Mouse (Mus musculus) limb, embryonic 13.5 days (tissue): Measurements from ENCODE around the gene Trim37. TPM values are rescaled to one million over a fixed set of nuclear protein-coding genes. Genes with fewer than 3 reads are reported as not detected.

Experiments
- ATAC-seq: fragments of 200-750 bp; cut with Nextera tagmentation; 2 replicates; pipeline ENCODE4 v1.8.0; 2017; ENCODE audit warnings: low read depth, moderate number of reproducible peaks, moderate TSS enrichment; ENCODE audit not compliant: low FRiP score
- H3K27ac ChIP-seq: fragments of 300-500 bp; sonication (generic); 2 replicates; pipeline ENCODE4 v1.5.1; 2015; ENCODE audit warnings: inconsistent platforms, mild to moderate bottlenecking, moderate library complexity
- H3K27me3 ChIP-seq: fragments of 300-500 bp; sonication (generic); 2 replicates; pipeline ENCODE4 v1.6.1; 2015; ENCODE audit warnings: mild to moderate bottlenecking, inconsistent platforms
- H3K36me3 ChIP-seq: fragments of 300-500 bp; sonication (generic); 2 replicates; pipeline ENCODE4 v1.6.1; 2015; ENCODE audit warnings: inconsistent platforms, mild to moderate bottlenecking, moderate library complexity
- H3K4me1 ChIP-seq: fragments of 300-500 bp; sonication (generic); 2 replicates; pipeline ENCODE4 v1.6.1; 2015; ENCODE audit warnings: inconsistent platforms
- H3K4me2 ChIP-seq: fragments of 300-500 bp; sonication (generic); replicated peaks from 2 replicates; pipeline ENCODE4 v1.6.1; 2015; ENCODE audit warnings: inconsistent platforms, mild to moderate bottlenecking, moderate library complexity
- H3K4me3 ChIP-seq: fragments of 300-500 bp; sonication (generic); 2 replicates; pipeline ENCODE4 v1.5.1; 2015; ENCODE audit warnings: moderate library complexity, mild to moderate bottlenecking, inconsistent platforms
- H3K9ac ChIP-seq: fragments of 300-500 bp; sonication (generic); 2 replicates; pipeline ENCODE4 v1.6.1; 2015; ENCODE audit warnings: mild to moderate bottlenecking, inconsistent platforms
- H3K9me3 ChIP-seq: fragments of 300-500 bp; sonication (generic); 2 replicates; pipeline ENCODE4 v1.6.1; 2016; ENCODE audit warnings: inconsistent platforms
- WGBS: fragments of 180-500 bp; shearing (Covaris S2); methylation state at CpG from one replicate; pipeline ENCODE4 v1.1.7; 2015; 5-methylcytosine and 5-hydroxymethylcytosine counted together
- polyA plus RNA-seq: library from polyadenylated mRNA; unstranded; fragments of >200 nt; fragmentation: Nextera tagmentation; extraction: Ambion mirVana; gene quantifications from 2 replicates; pipeline ENCODE4 v1.2.1, GENCODE M21; 2015

Trim37 gene
- polyA plus RNA-seq, 1 experiment from 2014 or later = 25.0 TPM

DNA sequence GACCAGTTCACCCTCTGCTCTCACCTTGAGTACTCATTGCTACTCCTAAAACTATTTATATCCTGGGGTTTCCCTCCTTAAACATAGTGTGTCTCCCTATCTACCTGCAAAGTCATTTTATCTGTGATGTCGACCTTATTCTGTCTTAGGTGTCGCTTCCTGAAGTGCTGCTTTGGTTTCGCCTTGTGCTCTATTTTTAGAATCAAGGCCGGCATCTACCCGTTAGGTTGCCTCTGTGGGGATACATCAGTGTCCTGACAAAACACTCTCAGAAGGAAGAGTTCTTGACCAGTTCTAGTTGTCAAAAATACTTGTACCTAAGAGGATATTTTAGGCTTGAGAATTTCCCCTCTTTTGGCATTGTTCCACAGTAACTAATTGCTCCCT is 108.6 kb downstream of the Trim37 start:
- Histone ChIP-seq H3K27ac (no peak overlapping the region), H3K9me3 (no peaks in the 10 kb centered on the region), H3K36me3 (peaks cover 22% of the 10 kb centered on the region), H3K9ac (no peak overlapping the region), H3K27me3 (peaks cover 10% of the 10 kb centered on the region; the same call in 1 of the 2 replicates), H3K4me2 (no peak overlapping the region), H3K4me1 (no peaks in the 10 kb centered on the region), H3K4me3 (no peak overlapping the region)
- WGBS = 76% methylated on average over 5 of the region's 5 CpGs
- ATAC-seq = no peak

DNA sequence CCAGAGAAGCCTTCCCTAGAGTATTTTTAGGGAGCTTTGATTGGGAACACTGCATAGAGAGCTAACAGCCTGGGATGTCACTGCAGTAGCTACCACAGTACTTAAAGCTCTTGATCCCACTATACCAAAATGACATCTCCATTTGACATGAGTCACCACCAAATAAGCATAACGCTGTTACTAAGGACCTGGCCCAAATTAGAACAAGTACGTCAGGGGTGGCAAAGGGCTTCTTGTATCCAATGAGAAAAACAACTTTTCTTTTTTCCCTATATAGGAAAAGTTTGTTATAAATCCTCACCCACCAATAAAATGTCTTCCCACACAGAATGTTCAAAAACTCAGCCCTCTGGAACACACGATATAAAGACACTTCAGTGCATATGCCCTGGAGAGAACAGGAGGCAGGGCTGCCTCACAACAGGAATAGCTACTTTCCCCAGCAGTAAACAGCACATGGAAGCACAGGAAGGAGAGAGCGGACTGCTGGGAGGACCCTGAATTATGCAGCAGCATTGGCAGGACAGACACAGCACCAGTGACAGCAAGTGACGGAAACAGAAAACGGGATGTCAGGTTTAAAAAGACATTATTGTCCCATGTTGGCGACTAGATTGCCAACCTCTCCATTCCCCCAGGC is 112.1 kb downstream of the Trim37 start:
- peaks cover 11% of the 10 kb centered on the region; the same call in 1 of the 2 replicates for H3K36me3 ChIP-seq
- WGBS = 87% methylated on average over 7 of the region's 7 CpGs
- ATAC-seq = no peak
- no peaks in the 10 kb centered on the region for H3K9me3 ChIP-seq
- no peak overlapping the region for H3K4me3 ChIP-seq
- H3K27ac ChIP-seq = no peak overlapping the region
- no peaks in the 10 kb centered on the region for H3K4me1 ChIP-seq
- H3K4me2 ChIP-seq = no peak overlapping the region
- no peak overlapping the region for H3K9ac ChIP-seq
- peaks cover 21% of the 10 kb centered on the region for H3K27me3 ChIP-seq

DNA sequence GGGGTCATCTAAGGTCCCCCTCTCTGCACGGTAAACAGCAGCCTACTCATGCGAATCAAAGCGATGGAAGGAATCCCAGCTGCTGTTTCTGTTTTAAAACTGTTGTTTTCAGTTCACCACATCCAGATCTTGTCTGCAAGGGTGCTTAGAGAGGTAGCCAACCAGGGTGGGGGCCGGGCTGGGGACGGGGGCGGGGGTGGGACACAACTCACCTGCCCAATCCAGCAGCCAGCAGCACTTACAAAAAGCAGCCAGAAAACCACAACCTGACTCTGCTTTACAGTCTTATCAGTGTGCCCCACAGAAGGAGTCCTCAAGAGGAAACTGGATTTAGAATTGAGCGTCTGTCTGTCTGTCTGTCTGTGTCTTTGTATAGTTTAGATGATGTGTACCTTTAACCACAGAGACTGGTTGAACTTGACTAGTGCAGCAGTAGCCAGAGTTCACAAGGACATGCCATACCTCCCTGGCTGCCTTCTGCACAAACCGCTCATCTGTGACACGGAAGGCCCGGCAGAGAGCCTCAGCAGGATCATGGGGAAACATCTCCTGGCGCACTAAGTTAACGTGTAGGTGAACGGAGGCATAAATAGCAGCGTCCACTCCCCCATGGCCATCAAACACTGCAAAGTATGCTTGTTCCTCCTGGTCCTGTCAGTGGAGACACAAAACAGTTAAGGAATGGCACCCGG is 113.4 kb downstream of the Trim37 start:
- WGBS = 91% methylated on average over 15 of the region's 15 CpGs
- Histone ChIP-seq H3K4me2 (no peak overlapping the region), H3K9ac (no peak overlapping the region), H3K4me1 (peaks cover 3% of the 10 kb centered on the region), H3K4me3 (no peak overlapping the region), H3K36me3 (peaks cover 4% of the 10 kb centered on the region; the same call in 1 of the 2 replicates), H3K27me3 (peaks cover 31% of the 10 kb centered on the region), H3K9me3 (no peaks in the 10 kb centered on the region), H3K27ac (no peak overlapping the region)
- ATAC-seq = no peak

DNA sequence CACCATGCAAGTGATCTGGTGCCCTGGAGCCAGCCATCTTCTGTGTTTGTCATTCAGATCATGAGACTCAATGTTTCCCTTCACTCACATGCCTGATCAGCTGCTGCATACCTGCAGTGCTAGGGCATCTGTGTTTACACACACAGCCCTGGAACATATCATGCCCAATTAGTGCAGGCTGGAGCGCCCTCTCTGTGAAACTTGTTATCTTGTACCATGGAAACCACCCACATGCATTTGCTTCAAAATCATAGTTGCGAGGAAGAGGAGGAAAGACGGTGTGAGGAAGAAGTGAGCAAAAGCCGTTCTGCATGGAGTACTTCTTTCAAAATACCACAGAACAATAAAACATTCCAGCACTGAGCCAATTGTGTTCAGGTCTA is 113.9 kb downstream of the Trim37 start:
- WGBS = 84% methylated on average over 4 of the region's 4 CpGs
- H3K9ac ChIP-seq = no peak overlapping the region
- H3K36me3 ChIP-seq = peaks cover 4% of the 10 kb centered on the region; the same call in 1 of the 2 replicates
- peaks cover 8% of the 10 kb centered on the region for H3K4me1 ChIP-seq
- peaks cover 34% of the 10 kb centered on the region for H3K27me3 ChIP-seq
- H3K4me3 ChIP-seq = no peak overlapping the region
- ATAC-seq = no peak
- no peak overlapping the region for H3K4me2 ChIP-seq
- H3K9me3 ChIP-seq = no peaks in the 10 kb centered on the region
- H3K27ac ChIP-seq = no peak overlapping the region

DNA sequence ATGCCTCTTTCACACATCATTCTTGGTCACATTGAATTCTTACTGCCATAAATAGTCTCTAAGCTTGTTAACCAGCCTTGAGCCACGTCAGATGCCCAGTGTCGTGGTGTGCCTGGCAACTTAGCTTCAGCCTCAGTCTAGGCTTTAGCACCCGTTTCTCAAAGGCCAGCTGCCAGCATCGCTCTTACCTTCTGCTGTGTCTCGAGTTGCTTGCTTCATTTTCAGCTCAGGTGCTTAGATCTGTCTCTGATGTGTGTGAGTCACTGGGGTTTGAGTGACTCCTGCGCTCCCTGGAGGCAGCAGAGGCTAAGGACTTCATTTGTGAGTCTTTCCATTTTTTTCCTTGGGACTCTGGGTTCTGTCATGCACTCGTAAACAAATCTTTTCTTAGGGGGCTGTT is 114.4 kb downstream of the Trim37 start:
- 69% methylated on average over 7 of the region's 7 CpGs for WGBS
- peaks cover 34% of the 10 kb centered on the region for H3K27me3 ChIP-seq
- H3K36me3 ChIP-seq = peaks cover 4% of the 10 kb centered on the region; the same call in 1 of the 2 replicates
- H3K27ac ChIP-seq = no peak overlapping the region
- no peak overlapping the region for H3K9ac ChIP-seq
- ATAC-seq = no peak
- H3K4me1 ChIP-seq = peaks cover 12% of the 10 kb centered on the region
- H3K9me3 ChIP-seq = no peaks in the 10 kb centered on the region
- H3K4me3 ChIP-seq = no peak overlapping the region
- no peak overlapping the region for H3K4me2 ChIP-seq

DNA sequence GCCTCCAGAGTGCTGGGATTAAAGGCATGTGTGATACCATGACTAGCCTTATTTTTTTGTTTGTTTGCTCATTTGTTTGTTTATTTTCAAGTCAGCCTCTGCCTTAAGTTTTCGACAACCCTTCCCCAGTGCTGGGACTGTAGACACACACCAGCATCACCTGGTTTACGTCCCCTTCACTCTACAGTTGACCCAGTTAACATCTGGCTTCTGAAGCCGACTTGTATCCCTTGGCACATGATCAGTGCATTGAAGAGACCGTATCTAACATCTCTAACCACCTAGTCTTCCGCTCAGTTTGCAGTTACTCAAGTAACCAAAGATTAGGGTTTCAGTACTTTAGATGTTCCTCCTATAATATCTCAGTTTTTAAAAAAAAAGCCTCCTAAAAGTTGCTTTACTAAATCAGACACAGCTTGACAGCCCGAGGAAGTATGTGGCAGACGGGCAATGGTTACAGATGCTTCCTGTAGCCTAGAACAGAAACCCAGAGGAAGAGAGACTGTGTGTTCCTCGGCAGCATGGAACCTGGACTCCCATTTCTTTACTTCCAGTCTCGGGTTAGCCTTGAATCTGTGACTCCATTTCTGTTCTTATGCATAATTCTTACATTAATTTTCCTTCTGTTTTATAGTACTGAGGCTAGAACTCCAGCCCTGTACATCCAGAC is 118.4 kb downstream of the Trim37 start:
- H3K27me3 ChIP-seq = peaks cover 56% of the 10 kb centered on the region
- H3K4me3 ChIP-seq = no peak overlapping the region
- no peak overlapping the region for H3K9ac ChIP-seq
- H3K4me2 ChIP-seq = no peak overlapping the region
- no peaks in the 10 kb centered on the region for H3K9me3 ChIP-seq
- ATAC-seq = no peak
- WGBS = 69% methylated on average over 9 of the region's 9 CpGs
- peaks cover 29% of the 10 kb centered on the region for H3K4me1 ChIP-seq
- no peaks in the 10 kb centered on the region for H3K36me3 ChIP-seq
- no peak overlapping the region for H3K27ac ChIP-seq

DNA sequence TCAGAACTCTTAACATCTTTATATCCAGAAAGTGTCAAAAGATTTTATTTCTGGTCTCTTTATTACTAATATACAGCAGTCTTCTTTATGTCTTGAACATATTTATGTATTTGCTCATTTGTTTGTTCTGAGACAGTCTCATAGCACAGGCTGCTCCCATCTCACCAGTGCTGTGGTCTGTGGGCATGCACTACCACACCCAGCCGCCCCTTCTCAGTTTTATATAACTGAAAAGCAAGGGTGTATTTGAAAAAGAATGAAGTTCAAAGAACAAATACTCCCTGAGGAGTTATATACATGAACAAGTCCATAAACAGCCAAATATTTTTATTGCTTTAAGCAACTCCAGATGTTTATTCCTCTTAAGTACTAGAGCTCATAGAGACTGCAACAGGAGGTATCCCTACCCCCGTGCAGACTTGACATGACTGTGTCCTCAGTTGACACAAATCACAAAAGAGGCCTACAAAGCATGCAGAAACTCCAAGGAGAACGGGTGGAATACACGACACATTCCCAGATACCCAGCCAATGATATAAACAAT is 119.3 kb downstream of the Trim37 start:
- Histone ChIP-seq H3K27me3 (peaks cover 57% of the 10 kb centered on the region), H3K4me2 (no peak overlapping the region), H3K9ac (no peak overlapping the region), H3K9me3 (no peaks in the 10 kb centered on the region), H3K27ac (no peak overlapping the region), H3K4me1 (peaks cover 29% of the 10 kb centered on the region), H3K4me3 (no peak overlapping the region), H3K36me3 (no peaks in the 10 kb centered on the region)
- 20% methylated on average over 4 of the region's 4 CpGs for WGBS
- peak; percentile 71; the same call in 1 of the 2 replicates for ATAC-seq

DNA sequence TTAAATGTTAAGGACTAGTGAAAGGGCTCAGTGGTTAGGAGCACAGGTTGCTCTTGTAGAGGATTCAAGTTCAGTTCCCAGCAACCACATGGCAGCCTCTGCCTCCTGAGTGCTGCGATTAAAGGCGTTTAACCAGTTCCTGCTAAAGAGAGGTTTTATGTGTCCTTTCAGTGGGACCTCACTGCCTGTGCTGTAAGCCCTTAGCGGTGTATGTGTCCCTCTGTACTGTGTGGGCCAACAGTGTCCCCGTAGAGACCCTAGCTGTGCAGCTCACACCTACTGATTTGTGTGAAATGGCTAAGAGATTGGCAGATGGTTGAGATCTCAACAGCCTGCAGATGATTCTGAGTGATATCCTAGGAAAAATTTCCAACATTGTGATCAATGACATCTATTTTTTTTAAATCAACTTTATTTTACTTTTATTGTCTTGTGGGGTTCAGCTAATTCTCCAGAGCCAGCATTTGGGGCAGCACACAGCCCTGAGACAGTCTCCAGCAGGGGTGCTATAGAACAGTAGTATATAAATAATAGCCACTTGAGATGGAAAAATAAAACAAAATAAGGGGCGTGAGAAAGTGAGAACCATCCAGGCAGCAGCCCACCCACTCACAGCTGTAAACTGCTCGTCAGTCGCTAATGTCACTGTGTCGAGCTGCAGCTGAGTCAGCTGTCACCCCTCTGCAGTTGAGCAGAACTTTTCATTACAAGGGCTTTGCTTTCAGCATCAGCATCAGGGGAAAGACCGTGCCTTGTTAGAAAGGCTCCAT is 120.0 kb downstream of the Trim37 start:
- Histone ChIP-seq H3K4me2 (no peak overlapping the region), H3K4me3 (no peak overlapping the region), H3K4me1 (peaks cover 29% of the 10 kb centered on the region), H3K36me3 (no peaks in the 10 kb centered on the region), H3K9me3 (no peaks in the 10 kb centered on the region), H3K27ac (no peak overlapping the region), H3K9ac (no peak overlapping the region), H3K27me3 (peaks cover 57% of the 10 kb centered on the region)
- ATAC-seq = peak; percentile 8; the same call in 1 of the 2 replicates
- 30% methylated on average over 9 of the region's 9 CpGs for WGBS

DNA sequence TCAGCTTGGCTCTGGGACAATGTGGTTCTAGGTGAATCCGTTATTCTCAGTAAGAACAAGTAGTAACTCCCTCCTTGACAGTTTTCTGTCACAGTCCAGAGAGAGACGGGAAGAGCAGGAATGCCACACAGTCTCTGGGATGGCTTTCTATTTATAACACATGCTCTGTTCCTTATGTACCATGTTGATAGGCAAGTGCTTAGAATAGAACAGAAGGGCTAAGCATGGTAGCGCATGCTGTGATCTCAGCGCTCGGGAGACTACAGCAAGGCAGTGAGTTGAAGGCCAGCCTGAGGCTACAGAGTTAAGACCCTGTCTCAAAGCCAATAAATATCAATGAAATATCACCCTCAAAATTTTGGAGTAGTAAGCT is 120.6 kb downstream of the Trim37 start:
- Histone ChIP-seq H3K4me3 (no peak overlapping the region), H3K4me2 (no peak overlapping the region), H3K27ac (no peak overlapping the region), H3K27me3 (peaks cover 57% of the 10 kb centered on the region), H3K4me1 (peaks cover 29% of the 10 kb centered on the region), H3K9me3 (no peaks in the 10 kb centered on the region), H3K36me3 (no peaks in the 10 kb centered on the region), H3K9ac (no peak overlapping the region)
- no peak for ATAC-seq
- 72% methylated on average over 5 of the region's 5 CpGs for WGBS

DNA sequence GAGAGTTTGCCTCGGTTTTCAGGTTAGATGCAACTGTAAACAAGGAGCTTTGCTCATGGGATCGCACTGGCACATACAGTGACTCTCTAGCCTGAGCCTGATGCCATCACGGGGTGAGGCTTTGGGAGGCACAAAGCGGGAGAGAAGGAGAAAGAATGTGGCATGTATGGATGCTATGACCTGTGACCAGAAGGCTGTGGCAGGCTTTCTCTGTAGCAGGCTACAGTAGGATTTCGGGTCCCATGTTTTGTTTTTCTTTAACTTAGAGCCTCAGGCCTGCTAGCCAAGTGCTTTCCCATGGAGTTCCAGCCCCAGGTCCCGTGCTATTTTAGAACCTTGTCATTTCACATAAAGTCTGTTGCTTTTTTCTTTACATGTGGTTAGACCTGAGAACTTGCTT is 123.3 kb downstream of the Trim37 start:
- ATAC-seq = no peak
- Histone ChIP-seq H3K27ac (no peak overlapping the region), H3K4me1 (peaks cover 28% of the 10 kb centered on the region), H3K27me3 (peaks cover 45% of the 10 kb centered on the region), H3K9me3 (no peaks in the 10 kb centered on the region), H3K4me2 (no peak overlapping the region), H3K4me3 (no peak overlapping the region), H3K36me3 (no peaks in the 10 kb centered on the region), H3K9ac (no peak overlapping the region)
- WGBS = 83% methylated on average over 6 of the region's 6 CpGs

DNA sequence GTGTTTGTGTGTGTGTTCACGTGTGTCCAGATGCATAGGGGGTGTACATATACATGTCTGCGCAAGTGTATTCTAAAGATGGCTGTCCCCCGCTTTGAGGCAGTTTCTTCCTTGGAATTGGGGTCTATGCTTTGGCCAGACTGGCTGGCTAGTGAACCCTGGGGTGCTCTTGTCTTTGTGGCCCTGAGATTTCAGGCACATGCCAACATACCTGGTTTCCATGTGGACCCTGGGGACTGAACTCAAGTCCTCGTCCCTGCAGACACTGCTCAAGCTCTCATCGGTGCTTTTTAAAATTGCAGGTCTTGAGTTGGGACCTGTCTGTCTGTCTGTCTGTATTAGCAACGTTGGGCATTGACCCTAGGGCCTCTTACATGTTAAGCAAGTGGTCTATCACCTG is 126.4 kb downstream of the Trim37 start:
- WGBS = 86% methylated on average over 6 of the region's 6 CpGs
- no peak for ATAC-seq
- H3K27ac ChIP-seq = no peak overlapping the region
- H3K27me3 ChIP-seq = peaks cover 29% of the 10 kb centered on the region
- no peaks in the 10 kb centered on the region for H3K9me3 ChIP-seq
- no peak overlapping the region for H3K4me3 ChIP-seq
- H3K4me1 ChIP-seq = no peaks in the 10 kb centered on the region
- H3K4me2 ChIP-seq = no peak overlapping the region
- H3K9ac ChIP-seq = no peak overlapping the region
- no peaks in the 10 kb centered on the region for H3K36me3 ChIP-seq

DNA sequence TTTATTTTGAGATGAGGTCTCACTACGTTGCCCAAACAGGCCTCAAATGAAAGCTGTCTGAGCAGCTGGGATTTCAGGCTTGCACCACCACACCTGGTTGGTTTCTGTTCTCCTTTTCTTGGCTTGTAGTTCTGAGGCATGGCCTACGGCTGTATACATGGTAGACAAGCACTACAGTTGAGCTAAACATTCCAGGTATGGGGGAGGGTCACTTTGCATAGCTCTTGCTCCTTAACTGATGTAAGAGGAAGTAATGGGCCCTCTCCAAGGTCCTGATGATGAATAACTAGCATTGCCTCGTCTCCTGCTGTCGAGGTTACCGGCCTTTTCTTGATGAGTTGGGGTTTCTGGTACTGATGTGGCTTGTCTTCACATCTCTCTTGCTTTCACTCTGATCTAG is 127.3 kb downstream of the Trim37 start:
- Histone ChIP-seq H3K27me3 (peaks cover 22% of the 10 kb centered on the region), H3K4me3 (no peak overlapping the region), H3K4me1 (no peaks in the 10 kb centered on the region), H3K36me3 (no peaks in the 10 kb centered on the region), H3K9ac (no peak overlapping the region), H3K9me3 (no peaks in the 10 kb centered on the region), H3K27ac (no peak overlapping the region), H3K4me2 (no peak overlapping the region)
- ATAC-seq = no peak
- WGBS = 53% methylated on average over 5 of the region's 5 CpGs
